Mouse (Mus musculus): ENCODE measurements around the gene Cdk6.

- TF ChIP-seq CTCF (IDR thresholded peaks at IDR 0.05; ENCODE audit: insufficient read depth, low read depth, low read length) (no peak), POLR2A (IDR thresholded peaks at IDR 0.05; ENCODE audit: insufficient read depth, low read depth, low read length) (no peak)
Measured at GRCm38 (mm10) chr5:3500298-3500697, 159.0 kb downstream of the Cdk6 start.

Measured in olfactory bulb, adult 2 months (tissue).